Mouse (Mus musculus): ENCODE measurements at regions not wholly inside any gene's neighbourhood (a gene's known extent, or its start where the extent isn't known, plus 50 kb on each side); places are given as distances from the start of the nearest gene placed in this dataset.
A peak's percentile ranks its signal among the peaks of the same experiment; 100 is the strongest.

GRCm38 (mm10) chr10:99460847-99461445, 197.9 kb downstream of the Dusp6 start (continued):
- TF ChIP-seq MAFK (IDR thresholded peaks at IDR 0.05; ENCODE audit: borderline replicate concordance, low read depth, low read length) (no peak), POLR2A (IDR thresholded peaks at IDR 0.05; ENCODE audit: control insufficient read depth in 1 of 2, insufficient read depth in 1 of 2, low read depth in 1 of 2, low read length in 2 of 2, poor library complexity in 1 of 2) (no peak), MYC (IDR thresholded peaks at IDR 0.05; ENCODE audit: low read depth, low read length) (0 out of 2 replicates have a peak, but pooled peaks have one; percentile 37), MYB (IDR thresholded peaks at IDR 0.05; ENCODE audit: low read depth, low read length) (no peak), ELF1 (IDR thresholded peaks at IDR 0.05; ENCODE audit: low read depth, low read length) (no peak), TAL1 (IDR thresholded peaks at IDR 0.05; ENCODE audit: low read length) (no peak), KAT2A (conservative IDR thresholded peaks at IDR 0.05; ENCODE audit: low read depth, low read length) (no peak), MXI1 (IDR thresholded peaks at IDR 0.05; ENCODE audit: low read depth, low read length) (no peak), CTCF (IDR thresholded peaks at IDR 0.05 in 2 of 3, conservative IDR thresholded peaks at IDR 0.05 in 1 of 3; ENCODE audit: control insufficient read depth in 1 of 3, insufficient read depth in 1 of 3, low read depth in 2 of 3, low read length in 3 of 3, poor library complexity in 1 of 3, severe bottlenecking in 1 of 3) (no peak), NELFE (IDR thresholded peaks at IDR 0.05; ENCODE audit: low read depth, low read length) (no peak), TBP (IDR thresholded peaks at IDR 0.05; ENCODE audit: low read depth, low read length) (0 out of 2 replicates have a peak, but pooled peaks have one; percentile 17), SIN3A (IDR thresholded peaks at IDR 0.05; ENCODE audit: low read length) (no peak; the same call in 1 of the 2 replicates), TCF12 (IDR thresholded peaks at IDR 0.05; ENCODE audit: low read depth, low read length) (no peak), MAX (IDR thresholded peaks at IDR 0.05; ENCODE audit: low read length) (no peak), JUND (IDR thresholded peaks at IDR 0.05; ENCODE audit: low read depth, low read length) (no peak), USF1 (IDR thresholded peaks at IDR 0.05; ENCODE audit: low read depth, low read length) (peak; percentile 80), CHD1 (IDR thresholded peaks at IDR 0.05; ENCODE audit: low read depth, low read length) (no peak), RAD21 (IDR thresholded peaks at IDR 0.05; ENCODE audit: low read depth, low read length) (no peak), USF2 (IDR thresholded peaks at IDR 0.05; ENCODE audit: borderline replicate concordance in 1 of 2, insufficient read depth in 1 of 2, low read depth in 1 of 2, low read length in 2 of 2) (peak in 1 of 2 experiments; percentile 26; a peak in 1 of 4 replicates), ZC3H11A (IDR thresholded peaks at IDR 0.05; ENCODE audit: low read depth, low read length) (no peak), POLR2AphosphoS5 (IDR thresholded peaks at IDR 0.05; ENCODE audit: borderline replicate concordance, low read depth, low read length) (no peak), SMC3 (IDR thresholded peaks at IDR 0.05; ENCODE audit: low read depth, low read length) (0 out of 2 replicates have a peak, but pooled peaks have one; percentile 4), ZKSCAN1 (IDR thresholded peaks at IDR 0.05; ENCODE audit: low read depth, low read length) (no peak), CHD2 (IDR thresholded peaks at IDR 0.05; ENCODE audit: low read length) (no peak), RCOR1 (IDR thresholded peaks at IDR 0.05; ENCODE audit: low read depth, low read length) (no peak), GABPA (IDR thresholded peaks at IDR 0.05; ENCODE audit: low read depth, low read length) (no peak)

All from MEL (cell line).